Mouse (Mus musculus): ENCODE results near the gene Bhlha15. TPM values are rescaled to one million over a fixed set of nuclear protein-coding genes. Genes with fewer than 3 reads are reported as not detected.

The Bhlha15 gene
- 0.56 and 0.72 TPM in 2 replicates for polyA plus RNA-seq (2011; ENCODE audit: insufficient read depth, insufficient read length, low replicate concordance, missing spikeins)

DNA sequence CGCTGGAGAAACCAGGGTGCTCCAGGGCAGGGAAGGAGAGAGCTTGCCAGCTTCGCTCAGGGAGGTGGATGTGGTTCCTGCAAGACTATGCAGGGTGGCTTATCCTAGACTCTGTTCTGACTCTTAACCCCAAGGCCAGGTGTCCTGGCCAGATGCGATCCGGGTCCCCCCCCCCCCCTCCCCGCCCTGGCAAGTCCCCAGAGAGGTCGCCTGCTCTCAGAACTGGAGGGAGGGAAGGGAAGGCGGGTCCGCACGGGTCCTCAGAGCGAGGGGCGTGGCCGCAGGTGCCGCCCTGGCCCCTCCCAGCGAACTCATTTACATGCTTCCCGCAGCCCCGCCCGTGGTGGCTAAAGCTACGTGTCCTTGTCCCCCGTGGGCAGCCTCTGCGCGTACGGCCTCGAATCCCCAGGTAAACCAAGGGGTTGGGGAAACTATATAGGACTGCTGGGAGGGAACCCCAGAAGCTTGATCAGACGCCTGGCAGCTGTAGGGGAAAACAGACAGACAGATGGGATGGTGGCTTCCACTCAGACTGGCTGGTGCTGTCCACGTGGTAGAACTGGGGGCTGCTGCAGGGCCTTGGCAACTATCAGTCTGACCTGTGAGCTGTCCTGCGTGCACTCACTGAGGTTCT is at the start of gene Bhlha15:
Bhlha15 (plus strand) TSS at position 337 of the 634 bp plus-strand sequence.
- WGBS: 2% methylated on average over 25 of the region's 26 CpGs
- H3K4me3 ChIP-seq (replicated peaks; ENCODE audit: control insufficient read depth, low read depth, low read length): peak within 1 kb of the TSS; percentile 8
- peaks cover 5% of the 10 kb centered on the region; the same call in 1 of the 2 replicates for H3K4me1 ChIP-seq (ENCODE audit: control insufficient read depth, insufficient read depth, low read length)
- no peak within 1 kb of the TSS for H3K27ac ChIP-seq (ENCODE audit: control insufficient read depth, insufficient read depth, low read depth, low read length, poor library complexity)
- no peak for TF ChIP-seq CTCF (IDR thresholded peaks at IDR 0.05; ENCODE audit: control insufficient read depth, insufficient read depth, low read length)
- TF ChIP-seq POLR2A (IDR thresholded peaks at IDR 0.05; ENCODE audit: borderline replicate concordance, control insufficient read depth, low read depth, low read length): no peak

DNA sequence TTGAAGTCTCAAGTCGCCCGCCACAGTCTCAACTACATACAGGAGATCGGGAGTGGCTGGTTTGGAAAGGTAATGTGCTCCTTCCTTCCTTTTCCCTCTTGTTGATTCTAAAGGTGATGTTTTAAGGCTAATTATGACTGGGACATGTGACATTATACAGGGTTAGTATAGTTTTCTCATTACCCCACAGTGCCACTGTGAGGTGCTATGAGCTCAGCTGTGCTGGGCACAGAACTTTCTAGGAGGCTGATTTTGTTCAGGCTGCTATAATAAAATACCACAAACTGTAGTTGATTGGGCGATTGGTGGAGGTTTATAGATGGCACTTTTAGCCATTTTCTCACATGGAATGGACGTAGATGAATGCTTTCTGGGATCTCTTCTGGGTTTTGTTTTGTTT is 46.6 kb upstream of the Bhlha15 start:
- H3K4me3 ChIP-seq (replicated peaks; ENCODE audit: control insufficient read depth, low read depth, low read length): no peak overlapping the region
- no peak for TF ChIP-seq POLR2A (IDR thresholded peaks at IDR 0.05; ENCODE audit: borderline replicate concordance, control insufficient read depth, low read depth, low read length)
- TF ChIP-seq CTCF (IDR thresholded peaks at IDR 0.05; ENCODE audit: control insufficient read depth, insufficient read depth, low read length): 0 out of 2 replicates have a peak, but pooled peaks have one; percentile 22
- WGBS: 86% methylated on average over 5 of the region's 5 CpGs
- no peak overlapping the region for H3K27ac ChIP-seq (ENCODE audit: control insufficient read depth, insufficient read depth, low read depth, low read length, poor library complexity)
- H3K4me1 ChIP-seq (ENCODE audit: control insufficient read depth, insufficient read depth, low read length): no peaks in the 10 kb centered on the region

DNA sequence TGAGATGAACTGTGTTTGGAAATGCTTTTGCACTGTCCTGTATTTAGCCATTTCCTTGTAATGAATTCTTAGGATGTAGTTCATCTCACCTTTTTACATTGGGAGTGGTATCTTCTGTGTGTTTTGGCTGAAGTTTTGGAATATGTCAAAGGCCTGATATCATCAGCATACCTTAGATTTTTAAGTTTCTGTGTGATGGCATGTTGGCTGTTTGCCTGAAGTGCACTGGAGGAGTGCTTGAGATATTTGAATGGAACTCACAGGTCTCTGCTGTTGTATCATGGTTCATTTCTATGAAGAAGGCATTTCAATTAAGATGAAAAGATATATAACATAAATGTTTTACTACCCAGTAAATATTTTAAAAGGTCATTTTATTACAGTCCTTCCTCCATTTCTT is 43.2 kb upstream of the Bhlha15 start:
- no peaks in the 10 kb centered on the region for H3K4me1 ChIP-seq (ENCODE audit: control insufficient read depth, insufficient read depth, low read length)

DNA sequence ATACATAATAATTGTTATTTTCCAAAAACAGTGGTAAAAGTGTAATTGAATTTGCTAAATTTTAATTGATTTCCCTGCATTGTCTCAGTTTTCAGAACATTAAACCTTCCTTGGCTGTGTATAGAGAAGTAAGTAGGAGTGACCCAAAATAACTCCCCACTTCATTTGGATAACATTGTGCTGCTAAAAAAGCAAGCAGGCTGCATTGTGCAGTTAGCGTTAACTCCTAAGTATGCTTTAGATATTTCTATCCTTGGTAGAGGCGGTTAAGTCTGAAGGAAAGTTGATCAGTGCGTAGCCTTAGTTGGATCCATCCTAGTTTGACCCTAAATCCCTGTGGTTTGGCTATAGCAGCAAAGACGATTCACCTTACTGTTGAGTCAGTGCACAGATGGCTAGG is 40.6 kb upstream of the Bhlha15 start:
- Histone ChIP-seq H3K4me1 (ENCODE audit: control insufficient read depth, insufficient read depth, low read length) (no peaks in the 10 kb centered on the region), H3K4me3 (replicated peaks; ENCODE audit: control insufficient read depth, low read depth, low read length) (no peak overlapping the region), H3K27ac (ENCODE audit: control insufficient read depth, insufficient read depth, low read depth, low read length, poor library complexity) (no peak overlapping the region)
- WGBS: 94% methylated on average over 4 of the region's 4 CpGs
- no peak for TF ChIP-seq POLR2A (IDR thresholded peaks at IDR 0.05; ENCODE audit: borderline replicate concordance, control insufficient read depth, low read depth, low read length)
- TF ChIP-seq CTCF (IDR thresholded peaks at IDR 0.05; ENCODE audit: control insufficient read depth, insufficient read depth, low read length): no peak

More for the DNA sequence above, 43.2 kb upstream of the Bhlha15 start:
- no peak for TF ChIP-seq POLR2A (IDR thresholded peaks at IDR 0.05; ENCODE audit: borderline replicate concordance, control insufficient read depth, low read depth, low read length)
- no peak for TF ChIP-seq CTCF (IDR thresholded peaks at IDR 0.05; ENCODE audit: control insufficient read depth, insufficient read depth, low read length)
- Histone ChIP-seq H3K4me3 (replicated peaks; ENCODE audit: control insufficient read depth, low read depth, low read length) (no peak overlapping the region), H3K27ac (ENCODE audit: control insufficient read depth, insufficient read depth, low read depth, low read length, poor library complexity) (no peak overlapping the region)

DNA sequence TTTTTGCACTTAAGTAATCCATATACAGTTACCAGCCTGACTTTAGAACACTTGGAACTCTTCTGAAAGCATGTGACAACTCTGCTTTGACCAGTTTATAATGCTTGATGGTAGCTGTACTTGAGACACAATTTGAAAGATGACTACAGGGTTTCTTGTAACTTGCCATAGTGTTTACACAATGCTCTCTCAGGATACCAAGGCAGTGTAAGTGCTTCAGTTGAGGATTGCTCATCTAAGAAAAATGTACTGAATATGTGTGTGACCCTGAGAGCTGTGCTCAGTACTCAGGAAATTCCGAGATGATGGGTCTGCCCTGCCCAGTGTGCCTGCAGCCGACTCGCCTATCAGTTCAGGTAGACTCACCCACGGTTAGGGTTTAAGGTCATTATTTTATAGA is 38.8 kb upstream of the Bhlha15 start:
- TF ChIP-seq CTCF (IDR thresholded peaks at IDR 0.05; ENCODE audit: control insufficient read depth, insufficient read depth, low read length) (no peak), POLR2A (IDR thresholded peaks at IDR 0.05; ENCODE audit: borderline replicate concordance, control insufficient read depth, low read depth, low read length) (no peak)
- Histone ChIP-seq H3K4me1 (ENCODE audit: control insufficient read depth, insufficient read depth, low read length) (no peaks in the 10 kb centered on the region), H3K4me3 (replicated peaks; ENCODE audit: control insufficient read depth, low read depth, low read length) (no peak overlapping the region), H3K27ac (ENCODE audit: control insufficient read depth, insufficient read depth, low read depth, low read length, poor library complexity) (no peak overlapping the region)
- WGBS: 82% methylated on average over 4 of the region's 4 CpGs

DNA sequence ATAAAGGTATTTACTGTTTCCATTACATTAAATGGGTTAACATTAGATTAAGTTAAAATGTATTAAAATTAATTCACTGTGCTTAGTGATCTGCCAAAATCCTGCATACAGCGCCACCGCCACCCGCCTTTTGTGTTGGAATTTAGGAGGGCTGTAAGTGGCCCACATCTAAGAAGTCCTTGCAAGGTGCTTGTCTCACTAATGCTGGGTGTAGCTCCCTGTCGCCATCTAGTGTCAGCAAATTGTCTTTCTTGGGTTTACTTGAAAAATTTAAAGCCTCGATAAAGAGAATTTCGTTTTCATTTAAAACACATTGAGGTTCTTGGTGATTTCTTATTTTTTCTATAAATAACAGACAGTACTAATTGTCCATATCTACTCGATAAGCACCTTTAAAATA is 35.6 kb upstream of the Bhlha15 start:
- 33% methylated on average over 7 of the region's 7 CpGs for WGBS
- no peak overlapping the region for H3K4me3 ChIP-seq (replicated peaks; ENCODE audit: control insufficient read depth, low read depth, low read length)

DNA sequence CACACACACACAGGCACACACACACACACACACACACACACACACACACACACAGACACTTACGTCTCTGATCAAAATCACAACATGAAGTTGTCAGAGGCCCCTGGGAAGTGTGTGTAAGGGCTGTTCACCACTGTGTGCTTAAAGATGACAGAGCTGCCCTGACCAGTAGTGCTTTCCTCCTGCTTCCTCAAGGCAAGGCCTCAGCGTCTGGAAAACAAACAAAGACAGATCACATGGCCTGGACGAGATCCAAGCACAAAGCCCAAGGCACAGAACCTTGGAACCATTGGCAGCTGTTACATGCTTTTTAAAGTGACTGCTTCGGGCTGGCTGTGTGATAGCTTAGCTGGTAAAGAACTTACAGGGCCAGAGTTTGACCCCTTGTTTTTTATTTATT is 31.5 kb upstream of the Bhlha15 start:
- H3K4me3 ChIP-seq (replicated peaks; ENCODE audit: control insufficient read depth, low read depth, low read length): no peak overlapping the region
- no peaks in the 10 kb centered on the region for H3K4me1 ChIP-seq (ENCODE audit: control insufficient read depth, insufficient read depth, low read length)
- 70% methylated on average over 4 of the region's 4 CpGs for WGBS
- H3K27ac ChIP-seq (ENCODE audit: control insufficient read depth, insufficient read depth, low read depth, low read length, poor library complexity): no peak overlapping the region
- no peak for TF ChIP-seq CTCF (IDR thresholded peaks at IDR 0.05; ENCODE audit: control insufficient read depth, insufficient read depth, low read length)
- no peak for TF ChIP-seq POLR2A (IDR thresholded peaks at IDR 0.05; ENCODE audit: borderline replicate concordance, control insufficient read depth, low read depth, low read length)

More for the DNA sequence above, 35.6 kb upstream of the Bhlha15 start:
- no peaks in the 10 kb centered on the region for H3K4me1 ChIP-seq (ENCODE audit: control insufficient read depth, insufficient read depth, low read length)
- H3K27ac ChIP-seq (ENCODE audit: control insufficient read depth, insufficient read depth, low read depth, low read length, poor library complexity): no peak overlapping the region
- no peak for TF ChIP-seq POLR2A (IDR thresholded peaks at IDR 0.05; ENCODE audit: borderline replicate concordance, control insufficient read depth, low read depth, low read length)
- peak; percentile 58 for TF ChIP-seq CTCF (IDR thresholded peaks at IDR 0.05; ENCODE audit: control insufficient read depth, insufficient read depth, low read length)

DNA sequence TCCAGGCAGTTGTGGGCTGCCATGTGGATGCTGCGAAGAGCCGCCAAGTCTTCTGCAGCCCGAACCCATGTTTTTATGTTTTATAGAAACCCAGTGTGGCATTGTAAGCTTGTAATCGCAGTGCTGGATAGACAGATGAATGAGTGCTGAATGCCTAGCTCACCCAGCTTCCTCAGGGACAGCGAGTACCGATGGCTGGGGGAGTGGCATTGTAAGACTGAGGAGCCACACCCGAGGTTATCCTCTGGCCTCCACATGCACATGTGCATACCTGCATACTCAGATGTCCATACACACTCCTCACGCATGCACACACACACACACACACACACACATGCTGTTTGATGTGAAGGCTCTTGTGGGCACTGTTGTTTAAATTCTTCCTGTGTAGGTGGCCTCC is 30.9 kb upstream of the Bhlha15 start:
- TF ChIP-seq CTCF (IDR thresholded peaks at IDR 0.05; ENCODE audit: control insufficient read depth, insufficient read depth, low read length) (no peak), POLR2A (IDR thresholded peaks at IDR 0.05; ENCODE audit: borderline replicate concordance, control insufficient read depth, low read depth, low read length) (no peak)
- Histone ChIP-seq H3K4me1 (ENCODE audit: control insufficient read depth, insufficient read depth, low read length) (no peaks in the 10 kb centered on the region), H3K4me3 (replicated peaks; ENCODE audit: control insufficient read depth, low read depth, low read length) (no peak overlapping the region), H3K27ac (ENCODE audit: control insufficient read depth, insufficient read depth, low read depth, low read length, poor library complexity) (no peak overlapping the region)
- WGBS: 84% methylated on average over 8 of the region's 8 CpGs

Measured in bone marrow, adult 2 months (tissue).